Mouse (Mus musculus) myocyte (in vitro differentiated cells): ENCODE data around the gene Rai1. TPM values are rescaled to one million over a fixed set of nuclear protein-coding genes. Genes with fewer than 3 reads are reported as not detected.

Experiments used
- H3K27me3 ChIP-seq: one replicate; pipeline ENCODE4 v1.6.1; 2011; ENCODE audit not compliant: control insufficient read depth, insufficient read depth, insufficient read length
- H3K36me3 ChIP-seq: one replicate; pipeline ENCODE4 v1.6.1; 2011; ENCODE audit not compliant: control insufficient read depth, insufficient read depth
- H3K4me2 ChIP-seq: one replicate; pipeline ENCODE4 v1.6.1; 2011; ENCODE audit warnings: low read depth, control low read depth
- H3K4me3 ChIP-seq: one replicate; pipeline ENCODE4 v1.5.1; 2011; ENCODE audit warnings: mild to moderate bottlenecking, control low read depth, moderate library complexity
- H3K79me2 ChIP-seq: one replicate; pipeline ENCODE4 v1.6.1; 2011; ENCODE audit not compliant: control insufficient read depth, insufficient read depth
- H3ac ChIP-seq: one replicate; pipeline ENCODE4 v1.6.1; 2011; ENCODE audit not compliant: control insufficient read depth, insufficient read length
- CEBPB ChIP-seq: IDR thresholded peaks from 2 replicates; pipeline ENCODE4 v1.6.1; 2011; ENCODE audit warnings: mild to moderate bottlenecking, moderate library complexity; ENCODE audit not compliant: poor library complexity, insufficient read depth, severe bottlenecking
- E2F4 ChIP-seq: IDR thresholded peaks from one replicate; pipeline ENCODE4 v1.6.1; 2011; ENCODE audit warnings: mild to moderate bottlenecking, control low read depth, moderate library complexity; ENCODE audit not compliant: insufficient read depth
- MAX ChIP-seq: IDR thresholded peaks from one replicate; pipeline ENCODE4 v1.6.1; 2011; ENCODE audit warnings: low read depth, mild to moderate bottlenecking, control low read depth
- MYOD1 ChIP-seq, 3 experiments: IDR thresholded peaks; one replicate each; pipeline ENCODE4 v1.6.1; 2011; ENCODE audit warnings: control low read depth in 2 of 3, low read depth in 2 of 3, mild to moderate bottlenecking in 2 of 3, moderate library complexity in 1 of 3; ENCODE audit not compliant: insufficient read length in 2 of 3, control insufficient read depth in 1 of 3
- MYOG ChIP-seq, 3 experiments: IDR thresholded peaks; one replicate each; pipeline ENCODE4 v1.6.1; 2011; ENCODE audit warnings: control low read depth in 2 of 3, low read depth in 2 of 3, mild to moderate bottlenecking in 2 of 3; ENCODE audit not compliant: insufficient read length in 2 of 3, control insufficient read depth in 1 of 3, insufficient read depth in 1 of 3
- POLR2A ChIP-seq: IDR thresholded peaks from one replicate; pipeline ENCODE4 v1.6.1; 2011; ENCODE audit warnings: low read depth, mild to moderate bottlenecking, control low read depth, moderate library complexity; ENCODE audit not compliant: insufficient read length
- POLR2AphosphoS2 ChIP-seq: IDR thresholded peaks from one replicate; pipeline ENCODE4 v1.6.1; 2011; ENCODE audit warnings: low read depth, control low read depth; ENCODE audit not compliant: insufficient read length
- REST ChIP-seq: IDR thresholded peaks from one replicate; pipeline ENCODE4 v1.6.1; 2011; ENCODE audit warnings: mild to moderate bottlenecking, control low read depth, moderate library complexity; ENCODE audit not compliant: insufficient read depth, insufficient read length
- SRF ChIP-seq: IDR thresholded peaks from one replicate; pipeline ENCODE4 v1.6.1; 2011; ENCODE audit warnings: low read depth; ENCODE audit not compliant: control insufficient read depth, insufficient read length
- TCF12 ChIP-seq: IDR thresholded peaks from one replicate; pipeline ENCODE4 v1.6.1; 2011; ENCODE audit warnings: mild to moderate bottlenecking, control low read depth; ENCODE audit not compliant: poor library complexity, insufficient read depth, severe bottlenecking
- TCF3 ChIP-seq: IDR thresholded peaks from one replicate; pipeline ENCODE4 v1.6.1; 2011; ENCODE audit warnings: low read depth, control low read depth; ENCODE audit not compliant: insufficient read length
- USF1 ChIP-seq: IDR thresholded peaks from one replicate; pipeline ENCODE4 v1.6.1; 2011; ENCODE audit warnings: low read depth, mild to moderate bottlenecking, control low read depth, moderate library complexity
- polyA plus RNA-seq: library from polyadenylated mRNA; unstranded; fragments of >200 nt; fragmentation: generic; extraction: Trizol; gene quantifications from one replicate; pipeline ENCODE4 v1.2.1, GENCODE M21; 2012; ENCODE audit warnings: missing spikeins

Rai1 gene
- polyA plus RNA-seq, 1 experiment: 26.0 TPM

GRCm38 (mm10) chr11:60208201-60208600 is 103.4 kb downstream of the Rai1 start:
- TF ChIP-seq POLR2AphosphoS2 (no peak), MYOD1 (IDR thresholded peaks at IDR 0.05; ENCODE audit: control insufficient read depth in 1 of 3, insufficient read length in 2 of 3, low read depth in 2 of 3) (no peak), E2F4 (no peak), MAX (no peak), TCF12 (no peak), MYOG (IDR thresholded peaks at IDR 0.05; ENCODE audit: control insufficient read depth in 1 of 3, insufficient read depth in 1 of 3, insufficient read length in 2 of 3, low read depth in 2 of 3) (no peak), TCF3 (no peak), CEBPB (no peak), POLR2A (no peak), USF1 (no peak), SRF (no peak)
- Histone ChIP-seq H3K4me2 (peak overlapping the region; percentile 100), H3K79me2 (peaks cover 56% of the 10 kb centered on the region), H3ac (peak overlapping the region; percentile 24), H3K4me3 (peak overlapping the region; percentile 53), H3K27me3 (no peaks in the 10 kb centered on the region), H3K36me3 (peaks cover 13% of the 10 kb centered on the region)

GRCm38 (mm10) chr11:60208712-60209111 is 103.9 kb downstream of the Rai1 start:
- Histone ChIP-seq H3K36me3 (peaks cover 13% of the 10 kb centered on the region), H3ac (peak overlapping the region; percentile 24), H3K4me3 (peak overlapping the region; percentile 53), H3K4me2 (peak overlapping the region; percentile 100), H3K79me2 (peaks cover 56% of the 10 kb centered on the region), H3K27me3 (no peaks in the 10 kb centered on the region)
- TF ChIP-seq MYOG (IDR thresholded peaks at IDR 0.05; ENCODE audit: control insufficient read depth in 1 of 3, insufficient read depth in 1 of 3, insufficient read length in 2 of 3, low read depth in 2 of 3) (no peak), SRF (no peak), REST (no peak), MYOD1 (IDR thresholded peaks at IDR 0.05; ENCODE audit: control insufficient read depth in 1 of 3, insufficient read length in 2 of 3, low read depth in 2 of 3) (no peak), POLR2AphosphoS2 (no peak), USF1 (no peak), TCF12 (no peak), CEBPB (no peak), E2F4 (no peak), POLR2A (no peak), TCF3 (no peak), MAX (no peak)

GRCm38 (mm10) chr11:60209217-60209932 is 104.6 kb downstream of the Rai1 start:
- H3ac ChIP-seq: peak overlapping the region; percentile 24
- H3K4me3 ChIP-seq: peak overlapping the region; percentile 53
- H3K27me3 ChIP-seq: no peaks in the 10 kb centered on the region
- H3K79me2 ChIP-seq: peaks cover 59% of the 10 kb centered on the region
- peaks cover 13% of the 10 kb centered on the region for H3K36me3 ChIP-seq
- TF ChIP-seq MAX (no peak), MYOG (IDR thresholded peaks at IDR 0.05; ENCODE audit: control insufficient read depth in 1 of 3, insufficient read depth in 1 of 3, insufficient read length in 2 of 3, low read depth in 2 of 3) (peak in 1 of 3 experiments; percentile 1)
- peak overlapping the region; percentile 100 for H3K4me2 ChIP-seq

- Histone ChIP-seq H3K4me2 (peak overlapping the region; percentile 100), H3ac (peak overlapping the region; percentile 24), H3K79me2 (peaks cover 60% of the 10 kb centered on the region), H3K4me3 (peak overlapping the region; percentile 53), H3K36me3 (peaks cover 13% of the 10 kb centered on the region), H3K27me3 (no peaks in the 10 kb centered on the region)
- TF ChIP-seq REST (no peak), TCF3 (no peak), MYOD1 (IDR thresholded peaks at IDR 0.05; ENCODE audit: control insufficient read depth in 1 of 3, insufficient read length in 2 of 3, low read depth in 2 of 3) (no peak), MYOG (IDR thresholded peaks at IDR 0.05; ENCODE audit: control insufficient read depth in 1 of 3, insufficient read depth in 1 of 3, insufficient read length in 2 of 3, low read depth in 2 of 3) (no peak), POLR2AphosphoS2 (no peak), CEBPB (no peak), MAX (no peak), SRF (no peak)
These were observed 105.1 kb downstream of the Rai1 start for GRCm38 (mm10) chr11:60209933-60210249.

- Histone ChIP-seq H3ac (no peak overlapping the region), H3K4me2 (peak overlapping the region; percentile 100), H3K4me3 (peak overlapping the region; percentile 53), H3K27me3 (no peaks in the 10 kb centered on the region), H3K79me2 (peaks cover 64% of the 10 kb centered on the region), H3K36me3 (peaks cover 10% of the 10 kb centered on the region)
- TF ChIP-seq REST: no peak
- TF ChIP-seq MYOG (IDR thresholded peaks at IDR 0.05; ENCODE audit: control insufficient read depth in 1 of 3, insufficient read depth in 1 of 3, insufficient read length in 2 of 3, low read depth in 2 of 3): peak in 2 of 3 experiments; percentile 32 to 75
- peak in 2 of 3 experiments; percentile 43 to 77 for TF ChIP-seq MYOD1 (IDR thresholded peaks at IDR 0.05; ENCODE audit: control insufficient read depth in 1 of 3, insufficient read length in 2 of 3, low read depth in 2 of 3)
- peak; percentile 94 for TF ChIP-seq POLR2AphosphoS2
- TF ChIP-seq TCF3: no peak
- no peak for TF ChIP-seq E2F4
- peak; percentile 96 for TF ChIP-seq POLR2A
- no peak for TF ChIP-seq MAX
These were observed 105.5 kb downstream of the Rai1 start for GRCm38 (mm10) chr11:60210305-60210724.
